In the genomic region with DNA sequence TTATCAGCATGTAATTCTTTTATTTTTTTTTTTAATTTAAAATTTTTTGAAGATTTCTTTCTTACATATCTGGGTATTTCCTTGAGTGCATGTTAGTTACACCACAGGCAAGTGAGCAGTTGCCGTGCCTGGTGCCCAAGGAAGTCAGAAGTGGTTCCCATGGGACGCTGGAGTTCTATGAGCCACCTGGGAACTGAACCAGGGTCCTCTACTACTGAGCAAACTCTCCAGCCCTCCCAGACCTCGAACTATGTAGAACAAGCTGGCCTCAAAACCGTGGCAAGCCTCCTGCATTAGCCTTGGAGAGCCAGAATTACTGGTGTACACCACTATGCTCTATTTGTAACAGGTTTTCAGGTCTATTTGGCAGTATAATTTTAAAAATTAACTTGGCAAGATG, we compare ENCODE assay signal across 8 mouse cellular contexts. TPM values are rescaled to one million over a fixed set of nuclear protein-coding genes. Genes with fewer than 3 reads are reported as not detected.
DNase-seq lines count a peak whose midpoint lies in the region; ATAC-seq and TF ChIP-seq lines count a peak whose summit lies in the region.

No protein-coding gene starts in this region.

- H3K27me3 ChIP-seq in cerebellum, adult 2 months (ENCODE audit: control insufficient read depth, insufficient read depth, low read length), result no peaks in the 10 kb centered on the region
- H3K27me3 ChIP-seq in intestine, embryonic 16.5 days (replicated peaks; ENCODE audit: control insufficient read depth, insufficient read depth, low read length), result no peaks in the 10 kb centered on the region
- no peaks in the 10 kb centered on the region for H3K27me3 ChIP-seq in midbrain, embryonic 16.5 days (ENCODE audit: control insufficient read depth, insufficient read depth, low read depth, low read length)

- no peaks in the 10 kb centered on the region for H3K36me3 ChIP-seq in intestine, embryonic 16.5 days (ENCODE audit: control insufficient read depth, insufficient read depth, low read length)
- H3K36me3 ChIP-seq in midbrain, embryonic 16.5 days (ENCODE audit: control insufficient read depth, insufficient read depth, low read length), result no peaks in the 10 kb centered on the region

- H3K4me2 ChIP-seq in intestine, embryonic 16.5 days (ENCODE audit: low read depth, low read length), result peak overlapping the region; percentile 50
- peak overlapping the region; percentile 54 for H3K4me2 ChIP-seq in midbrain, embryonic 16.5 days (ENCODE audit: low read length)

- H3K4me3 ChIP-seq in cerebellum, adult 2 months (replicated peaks; ENCODE audit: insufficient read depth, low read depth, low read length), result peak overlapping the region; percentile 71
- peak overlapping the region; percentile 77 for H3K4me3 ChIP-seq in intestine, embryonic 16.5 days (ENCODE audit: low read length)
- peak overlapping the region; percentile 57 for H3K4me3 ChIP-seq in midbrain, embryonic 16.5 days (ENCODE audit: low read depth, low read length)

- no peak for TF ChIP-seq POLR2A in cerebellum, adult 2 months (IDR thresholded peaks at IDR 0.05; ENCODE audit: borderline replicate concordance, insufficient read depth, low read length)

- H3K9ac ChIP-seq in intestine, embryonic 16.5 days (ENCODE audit: low read depth, low read length), result peak overlapping the region; percentile 89
- H3K9ac ChIP-seq in midbrain, embryonic 16.5 days (ENCODE audit: low read depth, low read length), result peak overlapping the region; percentile 80; the same call in 1 of the 2 replicates

- WGBS in cerebellum, adult 2 months, result 28% methylated on average over 4 of the region's 4 CpGs
- 38% methylated on average over 4 of the region's 4 CpGs for WGBS in intestine, embryonic 16.5 days
- WGBS in midbrain, embryonic 16.5 days, result 31% methylated on average over 4 of the region's 4 CpGs

- no peak overlapping the region for H3K27ac ChIP-seq in cerebellum, adult 2 months (ENCODE audit: insufficient read depth, low read length)
- peak overlapping the region; percentile 97 for H3K27ac ChIP-seq in intestine, embryonic 16.5 days (ENCODE audit: low read length)
- H3K27ac ChIP-seq in midbrain, embryonic 16.5 days (ENCODE audit: low read length), result peak overlapping the region; percentile 96

- no peaks in the 10 kb centered on the region for H3K9me3 ChIP-seq in intestine, embryonic 16.5 days (ENCODE audit: control insufficient read depth, low read length)
- no peaks in the 10 kb centered on the region for H3K9me3 ChIP-seq in midbrain, embryonic 16.5 days (replicated peaks; ENCODE audit: control insufficient read depth, low read length, poor library complexity, severe bottlenecking)

- no peak for TF ChIP-seq CTCF in cerebellum, adult 2 months (IDR thresholded peaks at IDR 0.05; ENCODE audit: borderline replicate concordance, insufficient read depth, low read depth, low read length)

- peak in 1 of 2 experiments; percentile 47 for DNase-seq in cerebellum, adult 2 months
- no peak for DNase-seq in cerebellum, postnatal 36 days
- peak; percentile 30 for DNase-seq in thymus, postnatal 4 days
- DNase-seq in thymus, postnatal 14 days, result no peak
- DNase-seq in frontal cortex, postnatal 10 days (ENCODE audit: low spot score in 2 of 2), result no peak
- DNase-seq in testis, postnatal 14 days (ENCODE audit: low spot score), result no peak

- 0 out of 2 replicates have a peak, but pooled peaks cover 4% of the 10 kb centered on the region for H3K4me1 ChIP-seq in cerebellum, adult 2 months (ENCODE audit: control insufficient read depth, insufficient read depth, low read length)
- H3K4me1 ChIP-seq in intestine, embryonic 16.5 days (ENCODE audit: control insufficient read depth, insufficient read depth, low read length), result peaks cover 6% of the 10 kb centered on the region; the same call in 1 of the 2 replicates
- H3K4me1 ChIP-seq in midbrain, embryonic 16.5 days (ENCODE audit: control insufficient read depth, insufficient read depth, low read length), result peaks cover 23% of the 10 kb centered on the region

- ATAC-seq in intestine, embryonic 16.5 days, result peak; percentile 8
- ATAC-seq in midbrain, embryonic 16.5 days, result peak; percentile 32

RNA-seq across cellular contexts. Expression of a gene that starts 3.2 kb away (rescaled TPM):
- polyA plus RNA-seq in cerebellum, adult 2 months (2012; rRNA removed), result 3.2 and 4.0 TPM in 2 replicates
- 6.0 and 7.8 TPM in 2 replicates for polyA plus RNA-seq in intestine, embryonic 16.5 days (2015; fragmentation: Nextera tagmentation; extraction: Ambion mirVana)
- polyA plus RNA-seq in midbrain, embryonic 16.5 days (2015; fragmentation: Nextera tagmentation; extraction: Ambion mirVana), result 5.2 and 5.6 TPM in 2 replicates

RNA-seq across cellular contexts. Expression of a gene that starts 15.2 kb away (rescaled TPM):
- 221 and 225 TPM in 2 replicates for polyA plus RNA-seq in cerebellum, adult 2 months (2012; rRNA removed)
- polyA plus RNA-seq in intestine, embryonic 16.5 days (2015; fragmentation: Nextera tagmentation; extraction: Ambion mirVana), result 358 and 395 TPM in 2 replicates
- polyA plus RNA-seq in midbrain, embryonic 16.5 days (2015; fragmentation: Nextera tagmentation; extraction: Ambion mirVana), result 412 and 432 TPM in 2 replicates

RNA-seq across cellular contexts. Expression of a gene that starts 18.6 kb away (rescaled TPM):
- polyA plus RNA-seq in cerebellum, adult 2 months (2012; rRNA removed), result 0.10 TPM in 1 of 2 replicates, not detected in the other
- not detected in 2 replicates for polyA plus RNA-seq in intestine, embryonic 16.5 days (2015; fragmentation: Nextera tagmentation; extraction: Ambion mirVana)
- polyA plus RNA-seq in midbrain, embryonic 16.5 days (2015; fragmentation: Nextera tagmentation; extraction: Ambion mirVana), result 0.06 TPM in 1 of 2 replicates, not detected in the other

RNA-seq across cellular contexts. Expression of a gene that starts 25.3 kb away (rescaled TPM):
- 1.9 TPM in 2 replicates for polyA plus RNA-seq in cerebellum, adult 2 months (2012; rRNA removed)
- 12.9 and 13.1 TPM in 2 replicates for polyA plus RNA-seq in intestine, embryonic 16.5 days (2015; fragmentation: Nextera tagmentation; extraction: Ambion mirVana)
- 4.6 and 5.5 TPM in 2 replicates for polyA plus RNA-seq in midbrain, embryonic 16.5 days (2015; fragmentation: Nextera tagmentation; extraction: Ambion mirVana)

RNA-seq across cellular contexts. Expression of a gene that starts 38.1 kb away (rescaled TPM):
- polyA plus RNA-seq in cerebellum, adult 2 months (2012; rRNA removed), result not detected in 2 replicates
- polyA plus RNA-seq in intestine, embryonic 16.5 days (2015; fragmentation: Nextera tagmentation; extraction: Ambion mirVana), result not detected in 2 replicates
- polyA plus RNA-seq in midbrain, embryonic 16.5 days (2015; fragmentation: Nextera tagmentation; extraction: Ambion mirVana), result not detected in 2 replicates
